Mouse (Mus musculus): ENCODE data around the gene Atxn1l. TPM values are rescaled to one million over a fixed set of nuclear protein-coding genes. Genes with fewer than 3 reads are reported as not detected.
A peak's percentile ranks its signal among the peaks of the same experiment; 100 is the strongest.

The Atxn1l gene
- total and polyA plus RNA-seq, 3 experiments: 4.6 to 15.2 (median 7.6) TPM

- in situ Hi-C loops (cut with MboI; ENCODE audit: low pct_ligation_motif_present, low pct_unique_long_range_greater_than_20kb, low sequenced_read_pairs): no loop called here
- TF ChIP-seq HCFC1 (IDR thresholded peaks at IDR 0.05; ENCODE audit: low read depth, low read length) (no peak), ELF1 (IDR thresholded peaks at IDR 0.05; ENCODE audit: low read depth, low read length) (peak; percentile 61), JUN (IDR thresholded peaks at IDR 0.05; ENCODE audit: insufficient read depth, low read depth, low read length) (no peak)
Observed at GRCm38 (mm10) chr8:109751731-109752485, 14.4 kb upstream of the Atxn1l start.

GRCm38 (mm10) chr8:109750699-109751098, 13.2 kb upstream of the Atxn1l start:
- H3K27ac ChIP-seq (ENCODE audit: insufficient read depth, low read depth): peak overlapping the region; percentile 70; the same call in 1 of the 2 replicates
- in situ Hi-C loops (cut with MboI; ENCODE audit: low pct_ligation_motif_present, low pct_unique_long_range_greater_than_20kb, low sequenced_read_pairs): no loop called here
- TF ChIP-seq EP300 (IDR thresholded peaks at IDR 0.05; ENCODE audit: low read length) (peak; percentile 81), MEF2A (IDR thresholded peaks at IDR 0.05; ENCODE audit: borderline replicate concordance, low read depth, low read length) (peak; percentile 57; the same call in 1 of the 2 replicates), USF1 (IDR thresholded peaks at IDR 0.05; ENCODE audit: low read depth, low read length) (no peak), NELFE (IDR thresholded peaks at IDR 0.05; ENCODE audit: low read depth, low read length) (no peak), ZC3H11A (IDR thresholded peaks at IDR 0.05; ENCODE audit: low read depth, low read length) (no peak), SIN3A (IDR thresholded peaks at IDR 0.05; ENCODE audit: low read length) (peak; percentile 53; the same call in 1 of the 2 replicates), GABPA (IDR thresholded peaks at IDR 0.05; ENCODE audit: insufficient replicate concordance, low read depth, low read length) (no peak), BHLHE40 (IDR thresholded peaks at IDR 0.05; ENCODE audit: low read depth, low read length) (peak; percentile 75), UBTF (IDR thresholded peaks at IDR 0.05; ENCODE audit: low read depth, low read length) (no peak), CHD1 (IDR thresholded peaks at IDR 0.05; ENCODE audit: low read depth, low read length) (no peak), CTCF (conservative IDR thresholded peaks at IDR 0.05 in 1 of 2, IDR thresholded peaks at IDR 0.05 in 1 of 2; ENCODE audit: low read depth in 2 of 2, low read length in 2 of 2) (peak in 1 of 2 experiments; percentile 61; a peak in 2 of 4 replicates), HCFC1 (IDR thresholded peaks at IDR 0.05; ENCODE audit: low read depth, low read length) (no peak; the same call in none of the 2 replicates), E2F4 (IDR thresholded peaks at IDR 0.05; ENCODE audit: insufficient replicate concordance, low read depth, low read length) (no peak), SMC3 (IDR thresholded peaks at IDR 0.05; ENCODE audit: low read depth, low read length) (peak; percentile 62), ELF1 (IDR thresholded peaks at IDR 0.05; ENCODE audit: low read depth, low read length) (peak; percentile 38; the same call in 1 of the 2 replicates), MAZ (IDR thresholded peaks at IDR 0.05; ENCODE audit: low read depth, low read length) (peak; percentile 56; the same call in 1 of the 2 replicates), USF2 (conservative IDR thresholded peaks at IDR 0.05; ENCODE audit: low read depth, low read length) (no peak), ZNF384 (IDR thresholded peaks at IDR 0.05; ENCODE audit: low read depth, low read length) (0 out of 2 replicates have a peak, but pooled peaks have one; percentile 23), ETS1 (conservative IDR thresholded peaks at IDR 0.05; ENCODE audit: low read depth, low read length) (peak; percentile 82), POLR2AphosphoS2 (IDR thresholded peaks at IDR 0.05; ENCODE audit: low read depth, low read length) (no peak), MXI1 (IDR thresholded peaks at IDR 0.05; ENCODE audit: low read depth, low read length) (peak; percentile 85), MYC (IDR thresholded peaks at IDR 0.05; ENCODE audit: low read depth, low read length) (0 out of 2 replicates have a peak, but pooled peaks have one; percentile 72), CHD2 (IDR thresholded peaks at IDR 0.05; ENCODE audit: low read length) (peak; percentile 39; the same call in 1 of the 2 replicates), JUND (conservative IDR thresholded peaks at IDR 0.05; ENCODE audit: low read depth, low read length) (peak; percentile 50), POLR2A (IDR thresholded peaks at IDR 0.05; ENCODE audit: low read depth, low read length) (peak; percentile 55), JUN (IDR thresholded peaks at IDR 0.05; ENCODE audit: insufficient read depth, low read depth, low read length) (peak; percentile 25), TCF12 (IDR thresholded peaks at IDR 0.05; ENCODE audit: low read depth, low read length) (peak; percentile 81), RCOR1 (conservative IDR thresholded peaks at IDR 0.05; ENCODE audit: low read depth, low read length) (peak; percentile 50; the same call in 1 of the 2 replicates), TBP (conservative IDR thresholded peaks at IDR 0.05; ENCODE audit: low read depth, low read length) (0 out of 2 replicates have a peak, but pooled peaks have one; percentile 29), MAX (IDR thresholded peaks at IDR 0.05; ENCODE audit: low read length) (peak; percentile 59; the same call in 1 of the 2 replicates)

More at GRCm38 (mm10) chr8:109751731-109752485, 14.4 kb upstream of the Atxn1l start:
- Histone ChIP-seq H3K27ac (ENCODE audit: insufficient read depth, low read depth) (no peak overlapping the region), H3K9me3 (replicated peaks; ENCODE audit: low read length) (peaks cover 2% of the 10 kb centered on the region), H3K9ac (ENCODE audit: insufficient read depth, low read depth) (peak overlapping the region; percentile 39), H3K27me3 (replicated peaks) (no peaks in the 10 kb centered on the region), H3K4me1 (ENCODE audit: control insufficient read depth in 1 of 2, insufficient read depth in 2 of 2) (peaks cover 6 to 30% of the 10 kb centered on the region in 2 experiments), H3K4me2 (ENCODE audit: insufficient read depth, low read depth, poor library complexity, severe bottlenecking) (peak overlapping the region; percentile 95), H3K4me3 (replicated peaks in 1 of 3; ENCODE audit: low read depth in 2 of 3, low read length in 2 of 3, poor library complexity in 1 of 3) (peak overlapping the region; percentile 10 to 46 (median 43)), H3K36me3 (replicated peaks in 1 of 2; ENCODE audit: control insufficient read depth in 1 of 2, insufficient read depth in 1 of 2, low read length in 1 of 2) (peaks cover 0 to 5% of the 10 kb centered on the region in 2 experiments), H3K79me2 (replicated peaks; ENCODE audit: control insufficient read depth, extremely low read depth, insufficient read depth, poor library complexity, severe bottlenecking) (no peaks in the 10 kb centered on the region; the same call in 1 of the 2 replicates)
- DNase-seq (ENCODE audit: extremely low read depth): no peak
- dilution Hi-C loops (cut with MboI; ENCODE audit: extremely low pct_ligation_motif_present, extremely low pct_unique_long_range_greater_than_20kb, low sequenced_read_pairs): no loop called here

More at GRCm38 (mm10) chr8:109750699-109751098, 13.2 kb upstream of the Atxn1l start:
- DNase-seq (ENCODE audit: extremely low read depth): peak; percentile 96
- H3K4me3 ChIP-seq (replicated peaks in 1 of 3; ENCODE audit: low read depth in 2 of 3, low read length in 2 of 3, poor library complexity in 1 of 3): peak overlapping the region; percentile 43 to 54 (median 46)
- H3K27me3 ChIP-seq (replicated peaks): no peaks in the 10 kb centered on the region
- dilution Hi-C loops (cut with MboI; ENCODE audit: extremely low pct_ligation_motif_present, extremely low pct_unique_long_range_greater_than_20kb, low sequenced_read_pairs): no loop called here
- peak overlapping the region; percentile 50; the same call in 1 of the 2 replicates for H3K9ac ChIP-seq (ENCODE audit: insufficient read depth, low read depth)
- peaks cover 3 to 7% of the 10 kb centered on the region in 2 experiments for H3K36me3 ChIP-seq (replicated peaks in 1 of 2; ENCODE audit: control insufficient read depth in 1 of 2, insufficient read depth in 1 of 2, low read length in 1 of 2)
- H3K79me2 ChIP-seq (replicated peaks; ENCODE audit: control insufficient read depth, extremely low read depth, insufficient read depth, poor library complexity, severe bottlenecking): no peaks in the 10 kb centered on the region; the same call in 1 of the 2 replicates
- peaks cover 6 to 33% of the 10 kb centered on the region in 2 experiments for H3K4me1 ChIP-seq (ENCODE audit: control insufficient read depth in 1 of 2, insufficient read depth in 2 of 2)
- peaks cover 2% of the 10 kb centered on the region for H3K9me3 ChIP-seq (replicated peaks; ENCODE audit: low read length)
- H3K4me2 ChIP-seq (ENCODE audit: insufficient read depth, low read depth, poor library complexity, severe bottlenecking): peak overlapping the region; percentile 95
